Mouse (Mus musculus): Measurements from ENCODE around the gene Slc16a7. TPM values are rescaled to one million over a fixed set of nuclear protein-coding genes. Genes with fewer than 3 reads are reported as not detected.

Slc16a7 gene
- 10 to 100 TPM in 1 of 2 experiments, 1 to 10 TPM in 1; 7.8 to 12.8 TPM for total RNA-seq (2021)
- long read RNA-seq, experiment 1, full-length matches to known transcripts, result 2 of 7 reads
- long read RNA-seq, experiment 1, partial matches to known transcripts, result 1 of 7 reads
- long read RNA-seq, experiment 1, other reads (novel, unspliced or antisense), result 4 of 7 reads
- long read RNA-seq, experiment 2, result 0 reads

- peak; percentile 56 to 60 for DNase-seq (ENCODE audit: low spot score in 2 of 2)
Measured at GRCm38 (mm10) chr10:125388876-125389786, at the start of gene Slc16a7. Slc16a7 (minus strand) TSS chr10:125389465.

DNA sequence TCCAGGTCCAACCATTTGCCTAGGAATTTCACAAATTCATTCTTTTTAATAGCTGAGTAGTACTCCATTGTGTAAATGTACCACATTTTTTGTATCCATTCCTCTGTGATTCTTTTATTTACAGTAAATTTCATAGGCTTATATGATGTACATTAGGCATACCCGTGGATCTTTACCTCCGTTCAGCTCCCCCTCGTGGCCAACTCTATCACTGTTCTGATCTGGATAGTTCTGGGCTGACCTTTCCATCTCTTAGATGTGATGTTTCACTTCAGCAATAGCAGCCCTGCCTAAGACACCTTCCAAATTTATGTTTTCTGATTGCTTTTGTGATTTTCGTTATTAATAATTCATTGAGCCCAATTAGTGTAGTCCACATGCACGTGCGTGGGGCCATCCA lies 29.5 kb upstream of the Slc16a7 start:
- DNase-seq (ENCODE audit: low spot score in 2 of 2), result peak; percentile 4 to 24

- no peak for DNase-seq (ENCODE audit: low spot score in 2 of 2)
Measured at GRCm38 (mm10) chr10:125399796-125400195, 10.5 kb upstream of the Slc16a7 start.

GRCm38 (mm10) chr10:125390011-125390410 lies 746 bp upstream of the Slc16a7 start:
- no peak for DNase-seq (ENCODE audit: low spot score in 2 of 2)

GRCm38 (mm10) chr10:125388481-125388875 lies 787 bp downstream of the Slc16a7 start:
- no peak for DNase-seq (ENCODE audit: low spot score in 2 of 2)

DNA sequence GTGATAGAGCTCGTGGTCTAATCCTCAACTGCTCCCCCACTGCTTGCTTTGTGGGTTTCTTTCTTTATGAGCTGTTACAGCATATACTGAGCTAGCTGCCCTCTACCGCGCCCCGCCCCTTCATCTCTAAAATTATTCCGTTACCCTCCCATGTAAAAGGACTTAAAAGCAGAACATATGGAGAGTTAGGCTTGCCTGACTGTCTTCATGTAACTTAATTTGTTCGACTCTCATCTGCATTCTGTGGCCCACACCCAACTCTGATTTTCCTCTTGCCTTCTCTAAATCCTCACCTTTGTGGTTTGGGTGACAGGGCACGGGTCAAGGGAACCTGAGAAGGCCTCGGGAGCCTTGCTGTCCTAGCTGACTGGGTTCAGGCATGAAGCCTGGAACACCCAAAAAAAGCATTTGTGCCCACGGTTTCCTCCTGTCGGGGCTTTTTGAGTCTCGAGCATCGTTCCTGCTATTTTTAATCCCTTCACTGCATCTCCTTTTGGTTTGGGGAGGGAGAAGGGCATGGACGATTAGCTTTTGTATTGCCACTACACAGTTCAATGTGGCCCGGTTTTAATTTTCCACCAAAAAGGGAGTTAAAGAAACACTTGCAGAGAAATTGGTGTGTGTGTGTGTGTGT lies 1.4 kb downstream of the Slc16a7 start:
- DNase-seq (ENCODE audit: low spot score in 2 of 2), result no peak

GRCm38 (mm10) chr10:125375526-125375925 lies 13.7 kb downstream of the Slc16a7 start:
- DNase-seq (ENCODE audit: low spot score in 2 of 2), result no peak

DNA sequence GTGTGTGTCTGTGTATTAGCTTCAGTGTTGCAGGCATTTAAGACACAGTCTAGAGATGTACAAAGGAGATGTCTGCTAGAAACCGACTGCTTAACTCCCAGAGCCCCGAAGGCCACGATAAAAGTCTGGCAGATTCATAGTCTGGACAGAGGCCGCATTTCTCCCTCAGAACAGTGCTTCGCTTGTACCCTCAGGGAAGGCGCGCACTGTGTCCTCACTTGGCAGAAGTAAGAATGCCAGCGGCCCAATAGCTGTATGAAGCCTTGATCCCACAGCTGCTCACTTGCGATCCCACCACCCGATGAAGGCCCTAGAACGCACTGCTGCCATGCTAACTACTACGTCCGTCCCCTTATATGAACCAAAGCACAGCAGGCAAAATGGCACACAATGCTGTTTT lies 16.6 kb downstream of the Slc16a7 start:
- no peak for DNase-seq (ENCODE audit: low spot score in 2 of 2)

GRCm38 (mm10) chr10:125371451-125371850 lies 17.8 kb downstream of the Slc16a7 start:
- no peak for DNase-seq (ENCODE audit: low spot score in 2 of 2)

GRCm38 (mm10) chr10:125370037-125370610 lies 19.1 kb downstream of the Slc16a7 start:
- no peak for DNase-seq (ENCODE audit: low spot score in 2 of 2)

GRCm38 (mm10) chr10:125358479-125358878 lies 30.8 kb downstream of the Slc16a7 start:
- DNase-seq (ENCODE audit: low spot score in 2 of 2), result no peak

DNA sequence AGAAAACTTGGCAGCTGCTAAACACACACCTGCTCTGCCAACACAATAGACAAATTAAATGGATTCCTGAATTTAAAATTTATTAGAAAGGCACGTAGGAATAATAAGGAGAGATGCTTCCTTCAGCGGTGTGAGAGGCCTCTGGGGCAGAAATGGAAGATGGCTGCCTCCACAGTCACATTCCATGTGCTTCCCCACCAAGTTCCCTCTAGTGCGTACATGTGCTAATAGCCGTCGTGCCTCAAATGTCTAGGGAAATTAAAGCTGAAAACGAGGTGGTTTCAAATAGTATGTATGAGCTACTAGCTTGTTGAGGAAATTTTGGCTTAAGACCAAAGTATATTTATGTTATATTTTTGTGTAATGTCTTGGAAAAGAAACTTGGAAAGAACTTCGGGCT lies 36.5 kb downstream of the Slc16a7 start:
- no peak for DNase-seq (ENCODE audit: low spot score in 2 of 2)

GRCm38 (mm10) chr10:125348171-125348570 lies 41.1 kb downstream of the Slc16a7 start:
- DNase-seq (ENCODE audit: low spot score in 2 of 2), result no peak

DNA sequence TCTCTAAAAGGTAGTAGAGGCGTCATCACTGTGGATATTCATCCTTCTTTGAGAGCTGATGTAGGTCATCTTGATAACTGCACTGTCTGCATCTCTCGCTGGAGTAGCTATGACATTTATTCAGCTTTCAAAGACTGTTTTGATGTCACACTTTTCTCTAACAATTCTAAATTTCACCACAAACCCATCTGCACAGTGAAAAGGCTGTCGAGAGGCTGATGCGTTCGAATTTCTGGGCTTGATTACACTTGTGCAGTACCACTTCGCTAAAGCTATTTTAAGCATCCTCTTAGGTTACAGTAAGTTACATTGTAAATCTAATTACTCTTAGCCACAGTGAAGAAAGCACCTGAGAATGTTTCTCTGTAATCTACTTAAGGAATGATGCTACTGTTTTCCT lies 42.1 kb downstream of the Slc16a7 start:
- DNase-seq (ENCODE audit: low spot score in 2 of 2), result no peak

- DNase-seq (ENCODE audit: low spot score in 2 of 2), result no peak
Measured at GRCm38 (mm10) chr10:125346364-125346763, 42.9 kb downstream of the Slc16a7 start.

- DNase-seq (ENCODE audit: low spot score in 2 of 2), result no peak
Measured at GRCm38 (mm10) chr10:125345583-125345982, 43.7 kb downstream of the Slc16a7 start.

DNA sequence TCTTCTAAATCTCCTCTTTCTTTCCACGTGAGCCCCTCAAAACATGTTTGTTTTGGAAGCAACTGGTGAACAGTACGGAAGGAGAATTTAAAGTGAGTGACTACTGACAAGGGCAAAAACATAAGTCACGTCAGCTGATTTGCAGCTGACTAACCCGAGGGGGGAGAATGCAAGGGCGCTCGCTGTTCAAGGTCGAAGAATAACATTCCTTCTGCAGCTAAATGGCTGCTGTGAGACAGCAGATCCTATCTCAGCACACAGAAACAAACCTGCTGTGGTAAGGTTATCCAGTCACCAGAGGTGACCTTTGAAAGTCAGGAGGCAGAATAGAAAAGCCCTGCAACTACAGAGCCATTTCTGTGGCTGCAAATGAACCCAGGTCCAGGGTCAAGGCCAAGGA lies 47.1 kb downstream of the Slc16a7 start:
- DNase-seq (ENCODE audit: low spot score in 2 of 2), result peak in 1 of 2 experiments; percentile 46

- DNase-seq (ENCODE audit: low spot score in 2 of 2), result no peak
Measured at GRCm38 (mm10) chr10:125333799-125334198, 55.5 kb downstream of the Slc16a7 start.

DNA sequence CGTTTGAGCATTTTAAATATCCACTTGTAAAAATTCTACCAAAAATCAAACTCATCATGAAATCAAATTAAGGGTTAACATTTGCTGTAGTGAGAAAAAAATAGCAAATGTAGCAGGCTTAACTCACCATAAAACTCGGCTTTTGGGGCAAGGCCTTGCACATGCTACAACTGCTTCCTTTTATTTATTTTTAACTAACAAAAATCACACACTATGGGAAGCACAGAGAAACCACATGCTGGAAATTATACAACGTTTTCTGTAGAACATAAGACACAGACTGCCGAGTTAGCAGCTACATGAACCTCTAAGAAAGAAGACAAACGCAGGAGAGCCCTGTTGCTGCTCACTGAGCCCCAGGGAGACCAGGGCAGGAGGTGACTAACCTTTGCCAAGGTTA lies 57.9 kb downstream of the Slc16a7 start:
- DNase-seq (ENCODE audit: low spot score in 2 of 2), result no peak

- DNase-seq (ENCODE audit: low spot score in 2 of 2), result no peak
Measured at GRCm38 (mm10) chr10:125328331-125329063, 60.8 kb downstream of the Slc16a7 start.
